Mouse (Mus musculus) lung, postnatal 0 days (tissue): ENCODE results near the gene Lgals9. TPM values are rescaled to one million over a fixed set of nuclear protein-coding genes. Genes with fewer than 3 reads are reported as not detected.

Source experiments
- ATAC-seq: fragments of 200-750 bp; cut with Nextera tagmentation; 2 replicates; pipeline ENCODE4 v1.8.0; 2017; ENCODE audit warnings: moderate library complexity
- DNase-seq: peaks from one replicate; pipeline ENCODE4 v3.0.0-alpha.2; 2016; ENCODE audit warnings: low spot score
- H3K27ac ChIP-seq: fragments of 300-500 bp; sonication (generic); 2 replicates; pipeline ENCODE4 v1.5.1; 2014; ENCODE audit warnings: antibody characterized with exemption, mild to moderate bottlenecking, low read length, mixed read lengths
- H3K27me3 ChIP-seq: fragments of 300-500 bp; sonication (generic); replicated peaks from 2 replicates; pipeline ENCODE4 v1.6.1; 2014; ENCODE audit warnings: low read length, mixed read lengths; ENCODE audit not compliant: insufficient read depth
- H3K36me3 ChIP-seq: fragments of 300-500 bp; sonication (generic); 2 replicates; pipeline ENCODE4 v1.6.1; 2014; ENCODE audit warnings: low read length, mixed read lengths; ENCODE audit not compliant: insufficient read depth
- H3K4me1 ChIP-seq: fragments of 300-500 bp; sonication (generic); 2 replicates; pipeline ENCODE4 v1.6.1; 2014; ENCODE audit warnings: antibody characterized with exemption, low read depth, low read length, mixed read lengths; ENCODE audit not compliant: insufficient read depth
- H3K4me2 ChIP-seq: fragments of 300-500 bp; sonication (generic); replicated peaks from 2 replicates; pipeline ENCODE4 v1.6.1; 2014; ENCODE audit warnings: low read depth, mild to moderate bottlenecking, low read length, moderate library complexity, mixed read lengths
- H3K4me3 ChIP-seq: fragments of 300-500 bp; sonication (generic); 2 replicates; pipeline ENCODE4 v1.5.1; 2014; ENCODE audit warnings: low read depth, low read length
- H3K9ac ChIP-seq: fragments of 300-500 bp; sonication (generic); replicated peaks from 2 replicates; pipeline ENCODE4 v1.6.1; 2014; ENCODE audit warnings: low read depth, mild to moderate bottlenecking
- H3K9me3 ChIP-seq: fragments of 300-500 bp; sonication (generic); 2 replicates; pipeline ENCODE4 v1.6.1; 2016; ENCODE audit warnings: low read length, mixed read lengths
- CTCF ChIP-seq: IDR thresholded peaks from 2 replicates; pipeline ENCODE4 v1.5.1; 2016; ENCODE audit warnings: antibody characterized with exemption, mild to moderate bottlenecking
- EP300 ChIP-seq: IDR thresholded peaks from 2 replicates; pipeline ENCODE4 v1.6.1; 2016; ENCODE audit warnings: antibody characterized with exemption, mild to moderate bottlenecking, control low read depth
- WGBS: fragments of 180-500 bp; shearing (Covaris S2); extraction: QIAGEN DNeasy Blood & Tissue Kit; methylation state at CpG from one replicate; pipeline ENCODE4 v1.1.7; 2014; 5-methylcytosine and 5-hydroxymethylcytosine counted together
- polyA plus RNA-seq: library from polyadenylated mRNA; unstranded; fragments of >200 nt; fragmentation: Nextera tagmentation; extraction: Ambion mirVana; gene quantifications from 2 replicates; pipeline ENCODE4 v1.2.1, GENCODE M21; 2015

Lgals9 gene
- polyA plus RNA-seq, 1 experiment from 2014 or later: 137 TPM

DNA sequence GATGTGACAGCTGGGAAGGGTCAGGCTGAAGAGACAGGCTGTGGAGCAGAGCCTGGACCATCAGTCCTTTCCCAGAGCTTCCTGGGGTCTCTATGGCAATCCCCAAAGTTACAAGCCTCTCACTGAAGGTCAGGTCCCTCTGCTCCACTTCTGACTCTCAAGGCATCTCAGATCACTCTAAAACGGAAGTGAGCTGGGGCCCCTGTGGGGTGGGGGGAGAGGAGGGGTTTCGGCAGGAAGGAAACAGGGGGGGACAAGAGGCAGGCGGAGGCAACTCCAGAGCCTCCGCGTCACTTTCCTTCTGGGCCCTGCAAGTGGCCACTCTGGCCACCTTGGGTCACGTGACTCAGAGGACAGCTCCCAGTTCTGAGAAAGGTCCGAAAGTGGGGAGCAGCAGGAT is 38.6 kb upstream of the Lgals9 start:
- no peaks in the 10 kb centered on the region for H3K9me3 ChIP-seq
- peak overlapping the region; percentile 60; the same call in 1 of the 2 replicates for H3K27ac ChIP-seq
- H3K27me3 ChIP-seq: no peaks in the 10 kb centered on the region
- H3K36me3 ChIP-seq: peaks cover 14% of the 10 kb centered on the region
- no peak overlapping the region for H3K4me3 ChIP-seq
- 0 out of 2 replicates have a peak overlapping the region, but pooled peaks have one; percentile 6 for H3K4me2 ChIP-seq
- no peak overlapping the region for H3K9ac ChIP-seq
- ATAC-seq (peak; percentile 80), DNase-seq (peak; percentile 77)
- no peak for TF ChIP-seq CTCF
- peak; percentile 40; the same call in 1 of the 2 replicates for TF ChIP-seq EP300
- no peaks in the 10 kb centered on the region; the same call in 1 of the 2 replicates for H3K4me1 ChIP-seq
- 12% methylated on average over 7 of the region's 7 CpGs for WGBS

DNA sequence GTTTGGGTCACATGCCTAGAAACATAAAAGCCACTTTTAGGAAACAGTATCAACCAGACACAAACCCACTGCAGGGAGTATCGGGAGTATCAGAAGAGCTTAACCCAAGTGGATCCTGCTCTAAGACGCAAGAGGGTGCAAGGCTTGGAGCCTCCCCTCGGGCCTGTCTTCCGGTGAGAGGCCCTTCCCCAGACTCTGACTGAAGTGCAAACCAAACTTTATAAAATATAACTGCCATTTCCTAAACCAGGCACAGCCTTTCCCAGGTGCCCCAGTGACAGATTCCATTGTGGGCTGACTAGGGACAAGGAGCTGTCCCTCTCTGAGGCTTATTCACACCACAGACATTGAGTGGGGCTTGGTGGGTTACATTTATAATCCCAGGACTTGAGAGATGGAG is 38.1 kb upstream of the Lgals9 start:
- 64% methylated on average over 4 of the region's 4 CpGs for WGBS
- H3K4me2 ChIP-seq: no peak overlapping the region
- no peaks in the 10 kb centered on the region; the same call in 1 of the 2 replicates for H3K4me1 ChIP-seq
- peaks cover 14% of the 10 kb centered on the region for H3K36me3 ChIP-seq
- no peak overlapping the region for H3K9ac ChIP-seq
- ATAC-seq: no peak
- no peak overlapping the region for H3K4me3 ChIP-seq
- no peaks in the 10 kb centered on the region for H3K9me3 ChIP-seq
- no peaks in the 10 kb centered on the region for H3K27me3 ChIP-seq
- peak overlapping the region; percentile 57; the same call in 1 of the 2 replicates for H3K27ac ChIP-seq
- DNase-seq: no peak
- TF ChIP-seq CTCF (no peak), EP300 (no peak)

DNA sequence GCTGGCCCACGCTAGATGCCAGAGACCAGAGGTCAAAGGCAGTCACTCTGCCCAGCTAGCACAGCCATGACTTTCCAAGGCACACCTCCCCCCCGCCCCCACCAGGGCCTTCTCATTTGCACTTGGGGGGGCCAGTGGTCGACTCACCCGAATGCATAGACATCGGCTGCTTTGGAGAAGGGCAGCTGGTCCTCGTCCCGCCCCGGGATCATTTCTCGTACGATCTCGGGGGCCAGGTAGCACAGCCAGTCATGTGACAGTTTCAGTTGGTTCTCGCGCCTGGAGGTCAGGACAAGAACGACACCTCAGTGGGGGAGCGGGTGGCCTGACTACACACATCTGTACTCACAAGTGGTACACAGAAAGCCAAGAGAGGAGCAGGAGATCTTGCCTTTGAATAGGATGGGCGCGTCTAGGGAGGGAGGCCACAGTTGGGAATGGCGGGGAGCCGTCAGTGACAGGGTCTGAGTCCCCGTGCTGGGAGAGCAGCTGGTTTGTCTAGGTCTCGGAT is 35.8 kb upstream of the Lgals9 start:
- DNase-seq (no peak), ATAC-seq (no peak)
- H3K4me2 ChIP-seq: no peak overlapping the region
- WGBS: 77% methylated on average over 21 of the region's 21 CpGs
- no peak for TF ChIP-seq EP300
- TF ChIP-seq CTCF: no peak
- no peaks in the 10 kb centered on the region for H3K27me3 ChIP-seq
- no peak overlapping the region for H3K4me3 ChIP-seq
- H3K9me3 ChIP-seq: no peaks in the 10 kb centered on the region
- no peak overlapping the region for H3K9ac ChIP-seq
- peaks cover 16% of the 10 kb centered on the region for H3K36me3 ChIP-seq
- no peaks in the 10 kb centered on the region; the same call in 1 of the 2 replicates for H3K4me1 ChIP-seq
- H3K27ac ChIP-seq: no peak overlapping the region

DNA sequence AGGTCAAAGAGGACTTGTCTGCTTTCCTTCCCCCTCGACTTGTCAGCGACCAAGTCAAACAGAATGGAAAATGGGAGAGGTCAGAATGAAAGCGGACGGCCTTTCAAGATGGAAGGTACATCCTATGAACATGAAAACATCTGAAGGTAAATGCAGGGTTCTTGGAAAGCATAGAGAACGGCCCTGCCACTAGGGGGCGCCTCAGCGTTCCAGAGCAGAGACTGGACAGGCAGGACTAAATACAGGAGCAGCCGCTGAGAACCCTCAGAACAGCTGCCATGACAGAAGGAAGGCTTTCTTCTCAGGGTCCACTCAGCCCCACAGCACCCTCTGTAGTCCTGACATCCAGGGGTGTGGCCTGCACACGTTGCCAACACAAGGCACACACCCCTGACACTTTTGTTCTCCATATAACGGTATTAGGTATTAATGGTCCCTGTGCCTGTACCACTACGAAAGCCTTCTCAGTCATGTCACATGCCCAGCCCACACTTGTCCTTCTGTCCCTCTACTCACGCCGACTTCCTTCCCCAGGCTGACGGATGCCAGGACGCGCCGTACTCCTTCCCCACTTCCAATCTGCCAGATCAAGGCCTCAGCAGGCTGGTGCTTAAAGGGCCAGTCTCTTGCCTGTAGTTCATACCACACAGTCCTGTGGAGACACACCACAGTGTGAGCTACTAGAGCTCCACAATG is 35.2 kb upstream of the Lgals9 start:
- ATAC-seq: peak; percentile 31; the same call in 1 of the 2 replicates
- DNase-seq: peak; percentile 24
- Histone ChIP-seq H3K27me3 (no peaks in the 10 kb centered on the region), H3K9ac (no peak overlapping the region), H3K9me3 (no peaks in the 10 kb centered on the region), H3K27ac (no peak overlapping the region), H3K4me3 (no peak overlapping the region), H3K4me2 (no peak overlapping the region), H3K4me1 (no peaks in the 10 kb centered on the region; the same call in 1 of the 2 replicates), H3K36me3 (peaks cover 12% of the 10 kb centered on the region; the same call in 1 of the 2 replicates)
- peak; percentile 70 for TF ChIP-seq CTCF
- no peak for TF ChIP-seq EP300
- WGBS: 70% methylated on average over 17 of the region's 17 CpGs

DNA sequence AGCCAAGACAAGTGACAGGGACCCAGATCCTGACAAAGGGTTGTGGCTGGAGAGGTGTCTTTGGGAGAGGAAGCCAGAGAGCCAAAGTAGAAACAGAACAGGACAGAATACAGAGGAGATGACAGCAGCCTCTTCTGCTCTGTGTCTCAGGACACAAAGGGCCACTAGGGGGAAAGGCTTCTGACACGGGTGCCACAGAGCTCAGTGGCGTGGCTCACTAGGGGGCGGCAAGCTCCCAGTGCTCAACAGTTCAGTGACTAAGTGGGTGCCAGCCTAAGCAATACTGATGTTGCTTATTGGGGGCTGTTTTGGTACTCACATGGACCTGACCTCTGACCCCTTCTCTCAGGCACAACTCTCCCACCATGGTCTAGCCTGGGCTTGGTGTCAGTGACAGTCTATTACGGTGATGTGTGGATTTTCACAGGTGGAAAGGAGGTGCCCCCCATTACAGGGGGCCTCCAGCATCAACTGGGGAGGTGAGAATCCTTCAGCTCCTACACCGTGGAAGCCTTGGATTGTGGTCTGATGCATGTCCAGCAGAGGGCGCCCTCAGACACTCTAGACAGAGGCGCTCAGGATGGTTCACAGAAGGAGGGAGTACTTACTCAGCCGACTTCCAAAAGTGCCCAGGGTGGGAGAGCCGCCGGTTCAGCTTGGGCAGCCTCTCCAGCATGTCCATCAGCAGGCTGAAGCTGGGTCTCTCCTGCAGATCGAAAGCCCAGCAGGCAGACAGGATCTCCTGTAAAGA is 34.4 kb upstream of the Lgals9 start:
- ATAC-seq (peak; percentile 67), DNase-seq (peak; percentile 76)
- no peaks in the 10 kb centered on the region; the same call in 1 of the 2 replicates for H3K4me1 ChIP-seq
- H3K27ac ChIP-seq: no peak overlapping the region
- 47% methylated on average over 11 of the region's 11 CpGs for WGBS
- no peaks in the 10 kb centered on the region for H3K27me3 ChIP-seq
- no peak overlapping the region for H3K4me2 ChIP-seq
- no peak overlapping the region for H3K4me3 ChIP-seq
- no peaks in the 10 kb centered on the region for H3K9me3 ChIP-seq
- H3K9ac ChIP-seq: no peak overlapping the region
- TF ChIP-seq EP300 (no peak), CTCF (peak; percentile 84)
- peaks cover 12% of the 10 kb centered on the region; the same call in 1 of the 2 replicates for H3K36me3 ChIP-seq

DNA sequence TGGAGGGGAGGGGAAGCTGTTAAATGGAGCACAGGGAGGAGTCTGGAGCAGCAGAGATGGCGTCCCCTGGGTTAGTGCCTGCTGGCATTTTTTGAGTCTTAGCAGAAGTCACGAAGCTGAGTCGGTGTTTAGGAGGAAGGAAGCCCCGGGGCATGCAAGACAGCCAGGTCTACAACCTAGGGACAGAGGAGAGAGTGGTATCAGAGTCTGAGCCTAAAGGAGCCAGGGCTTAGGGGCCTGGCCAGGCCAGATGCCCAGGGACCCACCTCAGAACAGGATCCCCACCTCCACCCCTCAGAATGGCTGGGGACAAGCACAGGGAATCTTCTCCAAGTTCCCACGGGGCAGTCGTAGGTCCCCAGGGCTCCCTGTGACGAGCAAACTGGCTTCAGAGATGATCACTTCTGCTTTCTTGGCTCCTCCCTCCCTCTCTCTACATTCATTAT is 32.4 kb upstream of the Lgals9 start:
- no peaks in the 10 kb centered on the region for H3K9me3 ChIP-seq
- no peak overlapping the region for H3K9ac ChIP-seq
- ATAC-seq: no peak
- DNase-seq: no peak
- no peak overlapping the region for H3K4me3 ChIP-seq
- no peak overlapping the region for H3K27ac ChIP-seq
- TF ChIP-seq EP300 (no peak), CTCF (no peak)
- no peak overlapping the region for H3K4me2 ChIP-seq
- 70% methylated on average over 7 of the region's 7 CpGs for WGBS
- H3K36me3 ChIP-seq: peaks cover 12% of the 10 kb centered on the region; the same call in 1 of the 2 replicates
- no peaks in the 10 kb centered on the region for H3K27me3 ChIP-seq
- no peaks in the 10 kb centered on the region for H3K4me1 ChIP-seq
